Mouse (Mus musculus) G1E (cell line): ENCODE results near the gene Sf3b2. TPM values are rescaled to one million over a fixed set of nuclear protein-coding genes. Genes with fewer than 3 reads are reported as not detected.

ENCODE experiments used
- ATAC-seq: 2 replicates; pipeline ENCODE4 v1.8.0; 2016; ENCODE audit warnings: mild to moderate bottlenecking; ENCODE audit not compliant: insufficient number of reproducible peaks, poor library complexity, low FRiP score, severe bottlenecking; ENCODE audit errors: extremely low read depth
- DNase-seq: peaks from one replicate; pipeline ENCODE4 v3.0.0; 2012; ENCODE audit warnings: low spot score
- H3K27me3 ChIP-seq: 2 replicates; pipeline ENCODE4 v1.6.1; 2012; ENCODE audit warnings: mild to moderate bottlenecking, low read length, inconsistent platforms; ENCODE audit not compliant: insufficient read depth
- H3K36me3 ChIP-seq: replicated peaks from 2 replicates; pipeline ENCODE3; 2012; ENCODE audit warnings: mild to moderate bottlenecking, inconsistent platforms
- H3K4me1 ChIP-seq: 2 replicates; pipeline ENCODE4 v1.6.1; 2012; ENCODE audit warnings: low read depth, low read length, inconsistent platforms, mixed read lengths; ENCODE audit not compliant: insufficient read depth
- H3K4me3 ChIP-seq: 2 replicates; pipeline ENCODE4 v1.5.1; 2012; ENCODE audit warnings: low read depth, mild to moderate bottlenecking, inconsistent platforms, low read length, moderate library complexity, mixed read lengths
- H3K9me3 ChIP-seq: replicated peaks from 2 replicates; pipeline ENCODE4 v1.6.1; 2012; ENCODE audit warnings: inconsistent platforms
- CTCF ChIP-seq: IDR thresholded peaks from 2 replicates; pipeline ENCODE4 v1.5.1; 2012; ENCODE audit warnings: low read depth, low read length, inconsistent platforms, mixed read lengths
- GATA1 ChIP-seq: IDR thresholded peaks from 2 replicates; pipeline ENCODE4 v1.6.1; 2012; ENCODE audit warnings: borderline replicate concordance, low read length, inconsistent platforms, mixed read lengths
- GATA2 ChIP-seq: IDR thresholded peaks from 2 replicates; pipeline ENCODE4 v1.6.1; 2012; ENCODE audit warnings: low read depth, low read length, inconsistent platforms, borderline replicate concordance
- POLR2AphosphoS5 ChIP-seq: IDR thresholded peaks from 2 replicates; pipeline ENCODE4 v1.6.1; 2012; ENCODE audit warnings: low read depth, low read length, inconsistent platforms; ENCODE audit not compliant: insufficient replicate concordance
- TAL1 ChIP-seq: conservative IDR thresholded peaks from 2 replicates; pipeline ENCODE4 v1.6.1; 2012; ENCODE audit warnings: low read depth, low read length, inconsistent platforms, mixed read lengths
- polyA plus RNA-seq: library from polyadenylated mRNA; stranded (reverse); fragments of >175 nt; gene quantifications from 2 replicates; pipeline ENCODE4 v1.2.3, GENCODE M21; 2012
- total RNA-seq, 2 experiments: library from RNA; stranded (forward) in 1 of 2; stranded (reverse) in 1 of 2; fragments of 200-1000 nt in 1 of 2; fragments of >200 nt in 1 of 2; fragmentation: Nextera tagmentation in 1 of 2; gene quantifications; 2 replicates each; pipeline ENCODE4 v1.2.3; 2014 to 2017

Sf3b2 gene
- total and polyA plus RNA-seq, 3 experiments = 175 to 421 (median 253) TPM

DNA sequence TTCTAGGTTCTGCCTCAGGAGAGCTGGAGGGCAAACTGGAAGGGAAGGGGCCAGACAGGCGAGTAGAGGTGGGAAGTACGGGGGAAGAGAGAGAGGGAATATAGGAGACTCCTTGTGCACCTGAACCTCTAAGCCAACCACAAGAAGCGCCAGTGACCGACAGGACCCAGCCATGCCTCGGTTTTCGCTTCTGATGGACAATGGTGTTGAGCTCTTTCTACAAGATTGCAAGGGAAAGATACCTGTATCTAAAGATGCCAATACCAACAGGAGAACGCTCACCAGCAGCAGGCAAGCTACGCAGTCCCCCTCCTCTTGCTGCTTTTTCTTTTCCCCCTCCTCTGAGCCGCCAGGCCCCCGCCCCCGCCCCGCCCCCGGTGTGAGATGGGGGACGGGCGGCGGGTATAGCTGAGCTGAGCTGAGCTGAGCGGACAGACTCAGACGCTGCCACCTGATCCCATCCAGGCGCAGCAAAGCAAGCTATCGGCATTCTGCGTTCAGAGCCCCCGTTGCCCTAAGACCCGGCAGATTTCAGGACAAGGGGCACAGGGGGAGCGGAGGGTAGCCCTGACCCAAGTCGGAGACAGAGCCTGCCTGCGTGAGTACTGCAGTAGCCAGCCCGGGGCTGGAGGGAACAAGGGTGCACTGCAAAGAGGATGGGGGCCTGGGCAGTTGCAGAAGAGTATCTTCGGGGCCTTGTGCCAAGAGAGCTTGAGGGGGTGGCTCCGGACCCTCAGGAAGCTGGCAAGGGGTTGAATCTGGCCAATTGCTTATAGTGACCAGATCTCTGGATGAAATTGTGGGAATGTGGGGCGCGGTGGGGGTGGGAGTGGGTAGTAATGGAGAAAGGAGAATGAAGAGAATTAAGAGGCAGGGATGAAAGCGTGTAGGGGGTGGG lies 2.9 kb upstream of the Sf3b2 start, which contains the start of gene Gal3st3:
Gene Gal3st3 (plus strand): TSS at position 429 of the 898 bp plus-strand sequence.
- ATAC-seq = no peak
- Histone ChIP-seq H3K4me1 (peaks cover 43% of the 10 kb centered on the region), H3K4me3 (no peak within 1 kb of the TSS), H3K9me3 (no peaks in the 10 kb centered on the region), H3K27me3 (peaks cover 15% of the 10 kb centered on the region), H3K36me3 (peaks cover 12% of the 10 kb centered on the region)
- no peak for DNase-seq
- TF ChIP-seq GATA1 = no peak
- TF ChIP-seq CTCF = no peak
- TF ChIP-seq GATA2 = no peak
- no peak for TF ChIP-seq TAL1
- TF ChIP-seq POLR2AphosphoS5 = no peak

DNA sequence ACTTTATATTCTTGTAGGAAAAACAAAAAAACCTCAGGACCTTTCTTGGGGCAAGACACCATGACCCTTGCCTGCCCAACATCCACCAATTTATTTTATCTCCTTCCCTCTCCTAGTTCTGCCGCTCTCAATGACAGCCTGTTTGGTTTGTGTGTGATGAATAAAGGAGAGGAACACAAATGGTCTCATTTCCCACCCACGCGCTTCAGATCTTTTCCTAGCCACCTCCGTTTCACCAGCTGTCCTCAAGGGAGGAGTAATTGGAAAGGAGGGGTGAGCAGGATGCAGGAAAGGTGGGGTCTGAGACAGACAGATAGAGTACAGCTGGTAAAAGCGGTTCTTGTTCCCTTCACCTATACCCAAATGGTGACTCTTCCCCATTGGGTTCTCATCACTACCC lies 1.4 kb upstream of the Sf3b2 start:
- Histone ChIP-seq H3K4me3 (no peak overlapping the region), H3K4me1 (peaks cover 51% of the 10 kb centered on the region), H3K27me3 (peaks cover 10% of the 10 kb centered on the region), H3K36me3 (peaks cover 26% of the 10 kb centered on the region), H3K9me3 (no peaks in the 10 kb centered on the region)
- no peak for DNase-seq
- TF ChIP-seq POLR2AphosphoS5 (no peak), GATA1 (no peak), CTCF (no peak), GATA2 (no peak), TAL1 (no peak)
- no peak for ATAC-seq

DNA sequence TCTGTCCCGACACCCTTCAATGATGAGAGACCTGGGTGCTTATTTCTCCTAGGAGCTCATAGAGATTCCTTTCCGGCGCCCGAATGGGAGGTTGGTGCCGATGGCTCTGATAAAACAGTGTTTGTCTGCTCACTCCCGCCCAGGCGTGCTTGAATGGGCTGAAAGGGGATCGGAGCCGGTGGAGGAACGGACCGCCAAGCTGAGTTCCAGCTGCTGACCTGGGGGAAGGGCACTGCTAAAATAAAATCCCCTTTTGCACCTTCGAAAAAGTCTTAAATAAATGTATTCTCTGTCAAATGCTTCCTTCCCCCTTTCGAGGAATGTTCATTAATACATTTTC lies 451 bp upstream of the Sf3b2 start:
- peak; percentile 32 for DNase-seq
- no peaks in the 10 kb centered on the region for H3K9me3 ChIP-seq
- peak overlapping the region; percentile 78 for H3K4me3 ChIP-seq
- H3K27me3 ChIP-seq = peaks cover 9% of the 10 kb centered on the region
- ATAC-seq = 0 out of 2 replicates have a peak, but pooled peaks have one; percentile 12
- peaks cover 34% of the 10 kb centered on the region for H3K36me3 ChIP-seq
- no peak for TF ChIP-seq GATA2
- TF ChIP-seq POLR2AphosphoS5 = no peak
- no peak for TF ChIP-seq TAL1
- no peak for TF ChIP-seq GATA1
- TF ChIP-seq CTCF = no peak
- H3K4me1 ChIP-seq = peaks cover 52% of the 10 kb centered on the region

DNA sequence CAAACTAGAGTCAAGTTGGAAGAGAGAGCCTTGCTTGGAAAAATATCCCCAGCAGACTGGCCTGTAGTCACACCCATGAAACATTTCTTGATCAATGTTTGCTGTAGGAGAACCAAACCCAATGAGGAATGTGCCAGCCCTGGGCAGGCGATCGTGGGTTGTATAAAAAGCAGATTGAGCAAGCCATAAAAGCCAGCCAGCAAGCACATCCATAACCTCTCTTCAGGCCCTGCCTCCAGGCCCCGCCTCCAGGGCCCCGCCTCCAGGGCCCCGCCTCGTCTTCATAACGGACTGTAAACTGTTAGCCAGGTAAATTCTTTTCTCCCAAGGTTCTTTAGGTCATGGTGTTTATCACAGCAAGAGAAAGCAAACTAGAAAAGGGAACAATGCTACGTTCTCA lies 16.9 kb downstream of the Sf3b2 start:
- ATAC-seq = no peak
- Histone ChIP-seq H3K4me3 (no peak overlapping the region), H3K4me1 (peaks cover 24% of the 10 kb centered on the region), H3K36me3 (peaks cover 95% of the 10 kb centered on the region), H3K27me3 (no peaks in the 10 kb centered on the region), H3K9me3 (no peaks in the 10 kb centered on the region)
- TF ChIP-seq POLR2AphosphoS5 (no peak), TAL1 (no peak), GATA1 (no peak), GATA2 (no peak), CTCF (no peak)
- no peak for DNase-seq

DNA sequence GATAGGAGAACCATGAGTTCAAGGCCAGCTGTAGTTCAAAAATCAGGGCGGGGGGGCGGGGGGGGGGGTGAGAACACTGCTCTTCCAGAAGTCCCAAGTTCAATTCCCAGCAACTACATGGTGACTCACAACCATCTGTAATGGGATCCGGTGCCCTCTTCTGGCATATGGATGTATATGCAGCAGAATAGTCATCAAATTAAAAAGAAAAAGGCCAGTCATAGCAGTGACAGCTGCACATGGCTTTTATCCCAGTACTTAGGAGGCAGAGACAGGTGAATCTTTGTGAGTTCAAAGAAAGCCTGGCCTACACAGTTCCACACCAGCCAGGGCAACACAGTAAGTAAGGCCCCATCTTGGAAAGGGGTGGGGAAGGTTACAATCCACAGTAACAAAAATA lies 18.1 kb downstream of the Sf3b2 start:
- Histone ChIP-seq H3K9me3 (no peaks in the 10 kb centered on the region), H3K4me1 (peaks cover 34% of the 10 kb centered on the region), H3K4me3 (no peak overlapping the region), H3K27me3 (no peaks in the 10 kb centered on the region), H3K36me3 (peaks cover 84% of the 10 kb centered on the region)
- TF ChIP-seq GATA1 (no peak), GATA2 (no peak), CTCF (no peak)
- ATAC-seq (no peak), DNase-seq (no peak)

DNA sequence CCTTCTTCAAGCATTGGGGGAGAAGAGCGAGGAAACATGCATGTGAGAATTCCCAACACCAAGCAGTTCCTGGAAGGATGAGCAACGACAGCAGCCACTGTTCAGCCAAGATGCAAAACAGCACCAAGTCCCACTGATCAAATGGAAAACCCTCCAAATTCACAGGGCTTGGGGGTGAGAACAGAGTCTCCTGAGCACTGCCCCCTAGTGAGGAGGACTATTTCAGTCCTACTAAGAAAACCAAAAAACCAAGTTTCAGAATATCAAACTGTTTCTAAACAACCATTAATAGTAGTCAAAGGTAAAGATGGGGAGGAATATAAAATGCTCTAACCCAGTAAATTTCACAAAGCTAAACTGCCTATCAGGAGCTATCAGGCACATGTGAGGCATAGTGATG lies 18.7 kb downstream of the Sf3b2 start:
- Histone ChIP-seq H3K36me3 (peaks cover 79% of the 10 kb centered on the region), H3K9me3 (no peaks in the 10 kb centered on the region), H3K27me3 (no peaks in the 10 kb centered on the region), H3K4me1 (peaks cover 40% of the 10 kb centered on the region), H3K4me3 (no peak overlapping the region)
- no peak for ATAC-seq
- TF ChIP-seq TAL1 = no peak
- no peak for TF ChIP-seq GATA1
- TF ChIP-seq GATA2 = no peak
- no peak for TF ChIP-seq POLR2AphosphoS5
- no peak for TF ChIP-seq CTCF
- no peak for DNase-seq
